Mouse (Mus musculus) embryonic facial prominence, embryonic 11.5 days (tissue): ENCODE data around the gene Gk. TPM values are rescaled to one million over a fixed set of nuclear protein-coding genes. Genes with fewer than 3 reads are reported as not detected.

Experiments
- ATAC-seq: fragments of 200-750 bp; cut with Nextera tagmentation; replicated peaks from 2 replicates; pipeline ENCODE4 v1.8.0; 2017; ENCODE audit warnings: low read depth; ENCODE audit not compliant: insufficient number of reproducible peaks, low FRiP score, low TSS enrichment
- DNase-seq: peaks from one replicate; pipeline ENCODE4 v3.0.0-alpha.2; 2015; ENCODE audit warnings: low spot score
- H3K27ac ChIP-seq: fragments of 300-500 bp; sonication (generic); replicated peaks from 2 replicates; pipeline ENCODE4 v1.5.1; 2014; ENCODE audit warnings: mild to moderate bottlenecking, low read depth, low read length, control low read depth
- H3K27me3 ChIP-seq: fragments of 300-500 bp; sonication (generic); 2 replicates; pipeline ENCODE4 v1.6.1; 2014; ENCODE audit warnings: mild to moderate bottlenecking, low read length, moderate library complexity, mixed read lengths; ENCODE audit not compliant: control insufficient read depth, insufficient read depth
- H3K36me3 ChIP-seq: fragments of 300-500 bp; sonication (generic); replicated peaks from 2 replicates; pipeline ENCODE4 v1.6.1; 2014; ENCODE audit warnings: low read depth, mild to moderate bottlenecking, low read length, moderate library complexity, mixed read lengths; ENCODE audit not compliant: control insufficient read depth, insufficient read depth
- H3K4me1 ChIP-seq: fragments of 300-500 bp; sonication (generic); 2 replicates; pipeline ENCODE4 v1.6.1; 2014; ENCODE audit warnings: low read length, mixed read lengths; ENCODE audit not compliant: control insufficient read depth, insufficient read depth
- H3K4me2 ChIP-seq: fragments of 300-500 bp; sonication (generic); 2 replicates; pipeline ENCODE4 v1.6.1; 2014; ENCODE audit warnings: low read depth, mild to moderate bottlenecking, control low read depth, low read length, moderate library complexity
- H3K4me3 ChIP-seq: fragments of 300-500 bp; sonication (generic); 2 replicates; pipeline ENCODE4 v1.5.1; 2014; ENCODE audit warnings: low read depth, low read length, control low read depth
- H3K9ac ChIP-seq: fragments of 300-500 bp; sonication (generic); replicated peaks from 2 replicates; pipeline ENCODE4 v1.6.1; 2014; ENCODE audit warnings: mild to moderate bottlenecking, control low read depth, low read length
- H3K9me3 ChIP-seq: fragments of 300-500 bp; sonication (generic); replicated peaks from 2 replicates; pipeline ENCODE4 v1.6.1; 2016; ENCODE audit warnings: mild to moderate bottlenecking, low read length, inconsistent platforms, mixed read lengths; ENCODE audit not compliant: control insufficient read depth
- WGBS: fragments of 180-500 bp; shearing (Covaris S2); extraction: QIAGEN DNeasy Blood & Tissue Kit; methylation state at CpG from one replicate; pipeline ENCODE4 v1.1.7; 2014; 5-methylcytosine and 5-hydroxymethylcytosine counted together
- polyA plus RNA-seq: library from polyadenylated mRNA; unstranded; fragments of >200 nt; fragmentation: Nextera tagmentation; extraction: Ambion mirVana; gene quantifications from 2 replicates; pipeline ENCODE4 v1.2.1, GENCODE M21; 2014

Gk gene
- polyA plus RNA-seq: 6.6 and 8.5 TPM in 2 replicates

- DNase-seq (peak; percentile 90), ATAC-seq (peak; percentile 99)
- peak within 1 kb of the TSS; percentile 45 for H3K4me2 ChIP-seq
- H3K9ac ChIP-seq: peak within 1 kb of the TSS; percentile 64
- H3K4me3 ChIP-seq: peak within 1 kb of the TSS; percentile 45
- no peaks in the 10 kb centered on the region for H3K9me3 ChIP-seq
- H3K27ac ChIP-seq: 0 out of 2 replicates have a peak within 1 kb of the TSS, but pooled peaks have one; percentile 52
- 11% methylated on average over 15 of the region's 45 CpGs for WGBS
- no peaks in the 10 kb centered on the region for H3K36me3 ChIP-seq
- no peaks in the 10 kb centered on the region for H3K4me1 ChIP-seq
- H3K27me3 ChIP-seq: no peaks in the 10 kb centered on the region
Observed at GRCm38 (mm10) chrX:85776544-85777087, at the start of gene Gk. Gene Gk (minus strand): TSS chrX:85776819.

DNA sequence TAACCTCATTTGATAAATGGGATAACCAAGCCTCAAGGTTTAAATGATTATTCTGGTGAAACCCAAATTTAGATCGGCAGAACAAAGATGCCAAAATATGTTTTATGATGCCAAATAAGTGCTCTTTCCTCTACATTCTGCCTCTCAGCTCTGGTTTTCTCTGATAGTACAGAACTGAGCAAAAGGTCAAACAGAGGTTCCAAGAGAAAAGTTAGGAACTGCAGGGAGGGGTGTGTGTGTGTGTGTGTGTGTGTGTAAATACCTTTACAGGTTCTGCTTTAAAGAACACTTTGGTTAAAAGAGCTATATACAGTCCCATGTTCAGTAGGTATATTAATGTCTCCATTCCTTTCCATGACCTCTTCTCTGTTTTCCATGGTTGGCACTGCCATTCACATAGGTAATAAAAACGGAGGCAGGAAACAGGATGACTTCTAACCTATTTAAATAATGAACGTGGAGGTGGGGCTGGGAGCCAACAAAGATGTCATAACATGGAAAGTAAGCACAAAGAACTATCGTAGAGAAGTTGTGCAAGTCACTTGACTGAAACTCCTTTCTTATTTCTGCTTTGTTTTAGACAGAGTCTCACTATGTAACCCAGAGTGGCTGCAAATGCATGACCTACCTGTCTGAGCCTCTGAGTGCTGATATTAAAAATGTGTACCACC is 28.2 kb upstream of the Gk start:
- H3K27me3 ChIP-seq: no peaks in the 10 kb centered on the region
- H3K9ac ChIP-seq: no peak overlapping the region
- H3K9me3 ChIP-seq: no peaks in the 10 kb centered on the region
- H3K4me3 ChIP-seq: no peak overlapping the region
- no peak overlapping the region for H3K4me2 ChIP-seq
- DNase-seq (no peak), ATAC-seq (no peak)
- no peak overlapping the region for H3K27ac ChIP-seq
- 82% methylated on average over 4 of the region's 4 CpGs for WGBS
- H3K36me3 ChIP-seq: no peaks in the 10 kb centered on the region
- no peaks in the 10 kb centered on the region for H3K4me1 ChIP-seq

- DNase-seq: no peak
- ATAC-seq: no peak
- H3K36me3 ChIP-seq: no peaks in the 10 kb centered on the region
Observed at GRCm38 (mm10) chrX:85803006-85803405, 26.4 kb upstream of the Gk start.

DNA sequence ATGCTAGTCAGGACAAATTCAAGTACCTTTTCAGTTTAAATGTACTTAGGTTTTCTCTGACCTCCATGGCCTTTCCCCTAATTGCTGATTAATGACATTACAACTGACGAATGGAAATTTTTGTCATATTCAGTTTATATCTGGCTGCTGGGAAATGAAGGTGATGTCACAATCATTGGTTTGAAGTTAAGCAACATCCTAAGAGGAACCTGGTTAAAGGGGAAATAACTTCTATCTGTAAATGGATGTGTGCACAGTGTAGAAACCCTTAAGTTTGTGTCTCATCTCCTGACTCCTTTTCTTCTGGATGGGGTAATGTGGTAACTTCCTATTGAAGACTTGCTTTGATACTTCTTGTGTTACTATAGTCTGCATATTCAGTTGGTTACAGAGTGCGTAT is 20.8 kb upstream of the Gk start:
- DNase-seq (no peak), ATAC-seq (no peak)
- H3K9ac ChIP-seq: no peak overlapping the region
- H3K27ac ChIP-seq: no peak overlapping the region
- 87% methylated on average over 2 of the region's 2 CpGs for WGBS
- no peak overlapping the region for H3K4me2 ChIP-seq
- H3K36me3 ChIP-seq: no peaks in the 10 kb centered on the region
- no peaks in the 10 kb centered on the region for H3K4me1 ChIP-seq
- no peaks in the 10 kb centered on the region for H3K27me3 ChIP-seq
- H3K4me3 ChIP-seq: no peak overlapping the region
- H3K9me3 ChIP-seq: no peaks in the 10 kb centered on the region

More at GRCm38 (mm10) chrX:85803006-85803405, 26.4 kb upstream of the Gk start:
- Histone ChIP-seq H3K4me2 (no peak overlapping the region), H3K27ac (no peak overlapping the region), H3K9ac (no peak overlapping the region), H3K4me3 (no peak overlapping the region), H3K4me1 (no peaks in the 10 kb centered on the region), H3K27me3 (no peaks in the 10 kb centered on the region), H3K9me3 (no peaks in the 10 kb centered on the region)

DNA sequence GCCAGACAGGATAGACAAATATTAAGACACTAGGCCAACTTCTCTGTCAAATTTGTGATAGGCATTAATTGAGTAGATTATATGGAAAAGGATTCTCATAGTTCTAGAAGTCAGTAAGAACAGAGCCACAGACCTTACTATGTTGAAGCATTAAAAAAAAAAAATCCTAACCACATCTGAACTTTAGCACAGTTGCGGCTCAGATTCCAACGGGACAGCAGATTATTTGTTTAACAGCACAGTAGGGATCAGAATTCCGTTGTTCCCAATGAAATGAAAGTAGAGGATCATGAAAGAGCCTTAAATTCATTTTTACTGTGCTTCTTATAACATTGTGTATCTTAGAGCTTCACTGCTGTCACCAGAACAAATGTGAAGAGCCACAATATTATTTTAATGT is 1.7 kb upstream of the Gk start:
- WGBS: 77% methylated on average over 3 of the region's 3 CpGs
- no peak for ATAC-seq
- Histone ChIP-seq H3K27ac (no peak overlapping the region), H3K4me2 (no peak overlapping the region), H3K4me3 (no peak overlapping the region), H3K27me3 (no peaks in the 10 kb centered on the region), H3K4me1 (no peaks in the 10 kb centered on the region), H3K36me3 (no peaks in the 10 kb centered on the region), H3K9me3 (no peaks in the 10 kb centered on the region), H3K9ac (no peak overlapping the region)
- DNase-seq: no peak

DNA sequence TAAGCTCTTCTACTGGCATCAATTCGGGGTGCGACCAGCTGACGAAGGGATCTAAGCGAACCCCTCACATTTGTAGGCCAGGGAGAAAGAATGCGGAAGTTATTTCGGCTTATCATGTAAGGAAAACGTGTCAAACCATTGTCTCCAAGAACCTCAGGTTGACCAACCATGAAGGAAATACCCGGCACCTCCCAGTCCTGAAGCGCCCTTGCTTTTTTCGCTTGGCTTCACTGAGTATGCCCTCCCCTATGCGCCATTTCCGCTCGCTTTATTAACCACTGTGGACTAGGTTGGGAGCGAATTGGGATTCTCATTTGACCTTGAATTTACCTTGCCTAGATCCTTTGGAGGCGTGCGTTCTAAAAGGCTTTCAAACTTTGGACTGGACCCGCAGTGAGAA is 522 bp upstream of the Gk start:
- H3K36me3 ChIP-seq: no peaks in the 10 kb centered on the region
- H3K9me3 ChIP-seq: no peaks in the 10 kb centered on the region
- H3K27me3 ChIP-seq: no peaks in the 10 kb centered on the region
- DNase-seq (peak; percentile 46), ATAC-seq (peak; percentile 30; the same call in 1 of the 2 replicates)
- peak overlapping the region; percentile 23 for H3K4me2 ChIP-seq
- H3K4me3 ChIP-seq: peak overlapping the region; percentile 45
- H3K27ac ChIP-seq: 0 out of 2 replicates have a peak overlapping the region, but pooled peaks have one; percentile 52
- H3K9ac ChIP-seq: peak overlapping the region; percentile 64
- 11% methylated on average over 16 of the region's 17 CpGs for WGBS
- no peaks in the 10 kb centered on the region for H3K4me1 ChIP-seq

- DNase-seq: no peak
- no peaks in the 10 kb centered on the region for H3K4me1 ChIP-seq
- peak overlapping the region; percentile 50 for H3K9ac ChIP-seq
- WGBS: 23% methylated on average over 22 of the region's 22 CpGs
- H3K4me2 ChIP-seq: peak overlapping the region; percentile 45
- H3K9me3 ChIP-seq: no peaks in the 10 kb centered on the region
- no peaks in the 10 kb centered on the region for H3K27me3 ChIP-seq
- H3K36me3 ChIP-seq: no peaks in the 10 kb centered on the region
- H3K27ac ChIP-seq: no peak overlapping the region
- ATAC-seq: peak; percentile 6; the same call in 1 of the 2 replicates
- H3K4me3 ChIP-seq: peak overlapping the region; percentile 42
Observed at GRCm38 (mm10) chrX:85775879-85776543, 608 bp downstream of the Gk start.

DNA sequence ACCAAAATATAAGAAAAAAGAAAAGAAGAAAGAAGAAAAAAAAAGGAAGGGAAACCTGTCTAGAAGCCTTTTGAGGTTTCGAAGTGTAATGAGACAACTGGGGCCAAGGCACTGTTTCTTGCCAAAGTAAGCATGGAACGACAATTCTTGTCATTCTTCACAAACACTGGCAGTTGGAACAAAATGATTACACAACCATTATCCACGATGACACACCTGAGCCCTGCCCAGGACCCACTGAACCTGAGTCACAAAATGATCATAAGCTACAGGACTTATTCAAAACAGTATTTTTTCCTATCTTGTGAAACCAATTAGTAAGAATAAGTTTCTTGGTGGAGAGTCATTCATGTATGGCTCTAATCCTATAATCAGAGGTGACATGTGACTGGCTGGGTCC is 5.3 kb downstream of the Gk start:
- ATAC-seq (no peak), DNase-seq (no peak)
- no peak overlapping the region for H3K9ac ChIP-seq
- WGBS: 78% methylated on average over 3 of the region's 3 CpGs
- H3K4me1 ChIP-seq: no peaks in the 10 kb centered on the region
- H3K27me3 ChIP-seq: no peaks in the 10 kb centered on the region
- H3K4me2 ChIP-seq: no peak overlapping the region
- no peak overlapping the region for H3K27ac ChIP-seq
- H3K4me3 ChIP-seq: no peak overlapping the region
- no peaks in the 10 kb centered on the region for H3K36me3 ChIP-seq
- no peaks in the 10 kb centered on the region for H3K9me3 ChIP-seq
